28 mouse cellular contexts compared by ENCODE assay signal in the genomic region with DNA sequence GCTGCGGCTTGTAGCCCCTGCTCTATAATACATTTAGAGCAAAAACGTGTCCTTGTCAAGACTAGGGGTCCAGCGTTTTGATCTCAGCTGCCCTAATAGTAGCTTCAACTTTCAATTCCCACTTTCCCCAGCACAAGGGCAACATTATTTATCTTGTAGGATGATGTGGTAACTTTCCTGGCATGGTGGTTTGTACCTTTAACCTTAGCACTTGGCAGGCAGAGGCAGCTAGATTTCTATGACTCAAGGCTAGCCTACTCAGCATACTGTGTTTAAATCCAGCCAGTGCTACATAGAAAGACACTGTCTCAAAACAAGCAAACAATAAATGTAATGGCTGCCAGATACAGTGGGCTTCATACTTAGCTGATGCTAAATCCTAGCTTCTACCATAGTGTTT. TPM values are rescaled to one million over a fixed set of nuclear protein-coding genes. Genes with fewer than 3 reads are reported as not detected.
"Had no signal": no experiment of that assay in that cellular context is flagged by ENCODE, and none has a peak within 500 bp of the region (broad histone marks: within the 10 kb centered on the region; RNA-seq: fewer than 3 reads in every experiment).

No protein-coding gene starts in this region.

- H3K27ac ChIP-seq: limb, embryonic 12.5 days; limb, embryonic 15.5 days; liver, embryonic 13.5 days; macrophage; midbrain, embryonic 12.5 days; midbrain, embryonic 15.5 days; neural tube, embryonic 12.5 days; neural tube, embryonic 15.5 days; stomach, postnatal 0 days had no signal

- H3K9me3 ChIP-seq: limb, embryonic 12.5 days; limb, embryonic 15.5 days; liver, embryonic 13.5 days; midbrain, embryonic 12.5 days; midbrain, embryonic 15.5 days; neural tube, embryonic 12.5 days; neural tube, embryonic 15.5 days had no signal

- H3K4me2 ChIP-seq: limb, embryonic 12.5 days; limb, embryonic 15.5 days; liver, embryonic 13.5 days; midbrain, embryonic 12.5 days; midbrain, embryonic 15.5 days; neural tube, embryonic 12.5 days; neural tube, embryonic 15.5 days had no signal

- H3K36me3 ChIP-seq: limb, embryonic 12.5 days; limb, embryonic 15.5 days; liver, embryonic 13.5 days; midbrain, embryonic 12.5 days; midbrain, embryonic 15.5 days; neural tube, embryonic 12.5 days; neural tube, embryonic 15.5 days had no signal

- H3K9ac ChIP-seq: limb, embryonic 12.5 days; limb, embryonic 15.5 days; liver, embryonic 13.5 days; midbrain, embryonic 12.5 days; midbrain, embryonic 15.5 days; neural tube, embryonic 12.5 days; neural tube, embryonic 15.5 days had no signal

- H3K4me1 ChIP-seq: limb, embryonic 12.5 days; limb, embryonic 15.5 days; liver, embryonic 13.5 days; midbrain, embryonic 12.5 days; midbrain, embryonic 15.5 days; neural tube, embryonic 12.5 days; neural tube, embryonic 15.5 days had no signal

- ATAC-seq: midbrain, embryonic 15.5 days had no signal

- DNase-seq: kidney, postnatal 14 days; kidney, postnatal 4 days; left cerebral cortex, postnatal 4 days; liver, embryonic 13.5 days; lung, adult 2 months; right cerebral cortex, adult 18-20 months; right cerebral cortex, postnatal 14 days; right cerebral cortex, postnatal 4 days; thymus, adult 2 months; thymus, postnatal 14 days; thymus, postnatal 4 days had no signal

- H3K27me3 ChIP-seq: limb, embryonic 12.5 days; limb, embryonic 15.5 days; midbrain, embryonic 12.5 days; midbrain, embryonic 15.5 days; neural tube, embryonic 12.5 days; neural tube, embryonic 15.5 days had no signal

- H3K4me3 ChIP-seq: limb, embryonic 12.5 days; limb, embryonic 15.5 days; liver, embryonic 13.5 days; midbrain, embryonic 12.5 days; midbrain, embryonic 15.5 days; neural tube, embryonic 12.5 days; neural tube, embryonic 15.5 days had no signal

RNA-seq across cellular contexts. Expression of a gene that starts 10.3 kb away (rescaled TPM):
- total RNA-seq: layer of hippocampus, adult 18-20 months; layer of hippocampus, postnatal 14 days; left cerebral cortex, adult 8-10 months; left cerebral cortex, postnatal 14 days; left cerebral cortex, postnatal 4 days; megakaryocyte, adult 5-6 weeks had no signal
- polyA plus RNA-seq: kidney, embryonic 16.5 days; limb, embryonic 12.5 days; limb, embryonic 15.5 days; liver, embryonic 13.5 days; liver, embryonic 16.5 days; lung, adult 2 months; lung, embryonic 16.5 days; macrophage; midbrain, embryonic 12.5 days; midbrain, embryonic 15.5 days; neural tube, embryonic 12.5 days; neural tube, embryonic 15.5 days; stomach, embryonic 14.5 days; stomach, postnatal 0 days; thymus, adult 2 months had no signal
